Mouse (Mus musculus) thymus, postnatal 0 days (tissue): ENCODE measurements around the gene Nipal1. TPM values are rescaled to one million over a fixed set of nuclear protein-coding genes. Genes with fewer than 3 reads are reported as not detected.

Source experiments
- DNase-seq: peaks from one replicate; pipeline ENCODE4 v3.0.0-alpha.2; 2015; ENCODE audit warnings: low spot score
- polyA plus RNA-seq: library from polyadenylated mRNA; unstranded; fragments of >200 nt; fragmentation: Nextera tagmentation; extraction: Ambion mirVana; gene quantifications from 2 replicates; pipeline ENCODE4 v1.2.1, GENCODE M21; 2015

The Nipal1 gene
- polyA plus RNA-seq, result 5.0 and 8.4 TPM in 2 replicates

DNA sequence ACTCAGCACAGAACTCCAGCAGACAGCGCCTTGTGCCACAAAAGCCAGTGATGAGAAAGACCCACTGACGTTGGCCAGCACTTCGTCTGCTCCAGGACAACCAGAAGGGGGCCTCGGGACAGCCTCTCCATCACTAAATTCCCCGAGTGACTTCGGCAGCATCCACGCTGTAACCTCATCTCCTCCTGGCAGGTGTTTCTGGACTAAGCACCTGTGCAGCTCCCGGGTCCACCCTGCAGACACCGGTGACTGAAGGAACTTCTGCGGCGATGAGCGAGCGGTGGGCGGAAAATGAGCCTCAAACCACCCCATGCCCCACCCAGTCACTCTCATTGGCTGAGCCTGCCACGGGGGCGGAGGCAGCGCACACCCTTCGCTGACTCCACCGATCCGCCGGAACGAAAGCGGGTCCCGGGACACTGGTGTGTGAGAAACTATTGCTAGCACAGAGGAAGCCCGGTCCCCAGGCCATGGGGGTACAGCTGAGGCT is at the start of gene Nipal1:
TSS of gene Nipal1 (plus strand) at position 378 of the 490 bp plus-strand sequence.
- DNase-seq, result peak; percentile 93

GRCm38 (mm10) chr5:72601006-72601405 is 46.6 kb upstream of the Nipal1 start:
- peak; percentile 57 for DNase-seq

- no peak for DNase-seq
Measured at GRCm38 (mm10) chr5:72603138-72603537, 44.5 kb upstream of the Nipal1 start.

- DNase-seq, result no peak
Measured at GRCm38 (mm10) chr5:72617413-72617812, 30.2 kb upstream of the Nipal1 start.

DNA sequence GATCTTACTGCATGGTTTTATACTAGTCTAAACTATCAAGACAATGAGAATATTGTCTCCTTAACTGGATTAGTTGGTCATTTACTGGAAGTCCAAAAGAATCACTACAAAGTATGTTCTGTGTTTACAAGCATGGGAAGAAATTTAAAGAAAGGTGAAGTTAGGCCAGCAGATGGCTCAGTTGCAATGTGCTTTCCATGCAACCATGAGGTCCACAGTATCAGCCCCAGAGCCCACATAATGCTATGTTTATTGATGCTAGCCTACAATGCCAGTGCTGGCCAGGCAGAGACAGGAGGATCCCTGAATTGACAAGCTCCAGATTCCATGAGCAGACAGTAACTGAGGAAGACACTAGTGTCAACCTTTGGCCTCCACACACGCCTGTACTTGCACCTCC is 26.6 kb upstream of the Nipal1 start:
- DNase-seq, result peak; percentile 7

GRCm38 (mm10) chr5:72630026-72630425 is 17.6 kb upstream of the Nipal1 start:
- no peak for DNase-seq

GRCm38 (mm10) chr5:72634791-72635271 is 12.8 kb upstream of the Nipal1 start:
- peak; percentile 94 for DNase-seq

GRCm38 (mm10) chr5:72636122-72636521 is 11.5 kb upstream of the Nipal1 start:
- peak; percentile 83 for DNase-seq

GRCm38 (mm10) chr5:72636576-72636975 is 11.0 kb upstream of the Nipal1 start:
- peak; percentile 41 for DNase-seq

- no peak for DNase-seq
Measured at GRCm38 (mm10) chr5:72640072-72640471, 7.5 kb upstream of the Nipal1 start.

DNA sequence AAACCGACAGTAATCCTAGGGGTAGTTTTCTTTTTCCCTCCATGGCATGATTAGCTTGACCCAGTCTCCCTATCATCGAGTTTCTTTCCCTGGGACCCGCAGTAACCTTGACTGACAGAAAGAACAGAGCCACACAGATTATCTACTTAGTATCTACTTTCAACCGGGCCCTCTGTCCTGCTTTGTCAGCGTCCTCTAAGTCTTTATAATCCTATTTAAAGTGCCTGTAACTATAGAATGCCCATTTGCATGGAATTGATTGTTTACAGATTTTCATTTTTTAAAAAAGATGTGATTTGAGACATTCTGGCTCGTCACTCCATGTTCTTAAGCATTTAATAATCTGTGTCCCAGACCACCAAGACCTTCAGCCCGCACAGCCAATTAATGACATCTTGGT is 3.9 kb upstream of the Nipal1 start:
- no peak for DNase-seq

DNA sequence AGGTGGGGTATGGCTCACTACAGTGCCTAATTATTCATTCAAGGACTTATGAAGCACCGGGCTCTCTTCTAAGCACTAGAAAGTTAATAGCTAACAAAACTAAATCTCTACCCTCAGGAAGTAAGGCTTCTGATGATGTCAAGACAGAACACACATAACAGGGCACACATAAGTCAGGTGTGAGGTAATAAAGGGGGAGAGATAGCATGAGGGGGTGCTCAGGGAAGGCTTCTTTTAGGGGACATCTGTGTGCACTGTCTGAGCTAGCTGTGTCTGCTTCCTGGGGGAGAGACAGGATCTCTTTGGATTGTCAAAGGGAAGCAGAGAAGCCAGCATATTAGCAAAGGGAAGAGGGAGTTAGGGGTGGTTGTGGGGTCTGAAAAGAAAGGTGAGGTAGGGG is 3.4 kb upstream of the Nipal1 start, which contains the start of gene Cnga1:
TSS of gene Cnga1 (minus strand) at position 101 of the 400 bp plus-strand sequence.
- no peak for DNase-seq

DNA sequence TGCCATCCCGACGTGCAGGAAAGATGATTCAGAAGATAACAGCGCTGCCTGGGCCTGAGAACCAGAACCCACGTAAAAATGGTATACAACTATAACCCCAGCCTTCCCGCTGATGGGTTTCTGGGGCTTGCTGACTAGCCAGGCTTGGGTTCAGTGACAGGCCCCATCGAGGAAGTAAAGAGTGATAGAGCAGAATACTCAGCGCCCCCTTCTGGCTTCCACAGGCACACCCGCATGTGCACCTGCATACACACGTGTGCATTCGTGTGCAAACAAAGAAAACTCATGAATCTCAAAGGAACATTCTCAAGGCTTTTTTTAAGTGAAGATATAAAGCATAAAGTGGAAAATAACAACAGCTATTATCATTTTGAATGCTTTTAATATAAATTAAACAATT is 1.5 kb upstream of the Nipal1 start:
- peak; percentile 80 for DNase-seq

DNA sequence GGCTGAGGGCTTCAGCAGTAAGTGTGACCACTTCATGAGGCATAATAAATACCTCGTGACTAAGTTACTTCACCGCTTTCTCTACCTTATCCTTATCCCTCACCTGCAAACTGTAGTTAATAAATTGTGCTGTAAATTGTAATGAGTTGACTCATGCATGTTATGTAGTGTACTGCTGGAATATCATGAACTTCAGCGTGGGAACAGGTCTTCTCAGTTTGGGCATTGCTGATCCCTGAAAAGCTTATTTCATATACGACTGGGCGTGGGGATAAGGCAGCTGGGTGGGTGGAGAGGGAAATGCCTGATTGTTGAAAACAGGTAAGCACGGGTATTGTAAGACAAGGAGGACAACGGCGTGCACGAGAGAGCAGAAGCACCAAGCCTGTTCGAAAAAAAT is 599 bp upstream of the Nipal1 start:
- DNase-seq, result peak; percentile 9

GRCm38 (mm10) chr5:72647958-72648595 is 482 bp downstream of the Nipal1 start:
- DNase-seq, result no peak

DNA sequence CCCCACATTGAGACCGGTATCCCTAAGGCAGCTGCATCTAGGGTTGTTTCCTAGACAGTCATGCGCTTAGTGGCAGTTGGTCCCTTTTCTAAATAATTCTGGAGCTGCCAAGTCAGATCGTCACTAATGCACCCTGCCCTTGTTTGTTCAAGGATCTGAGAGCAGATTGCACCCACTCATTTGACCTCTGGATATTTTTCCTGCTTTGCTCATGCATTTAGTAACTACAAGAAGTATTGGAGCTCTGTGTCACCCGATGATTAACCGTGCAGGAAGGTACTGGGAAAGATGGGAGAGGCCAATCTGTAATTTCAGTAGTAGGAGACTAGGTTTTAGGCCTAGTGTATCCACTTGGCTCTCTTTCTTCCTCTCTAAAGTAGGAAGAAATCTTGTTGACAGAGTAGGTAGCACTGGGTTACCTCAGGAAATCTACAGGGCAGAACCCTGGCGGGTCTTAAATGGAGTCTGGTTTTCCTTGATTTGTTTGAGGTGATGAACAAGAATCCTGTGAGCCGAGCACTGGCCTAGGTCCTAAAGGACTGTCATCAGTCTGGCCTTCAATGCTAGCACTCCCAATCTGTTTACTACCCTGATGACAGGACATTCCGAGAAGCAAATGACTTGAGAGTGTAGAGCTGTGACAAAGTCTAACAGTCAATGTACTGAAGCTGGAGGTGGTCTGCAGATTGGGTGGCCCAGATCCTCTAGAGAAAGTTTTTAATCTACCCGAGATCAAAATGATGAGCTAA is 1.6 kb downstream of the Nipal1 start:
- DNase-seq, result no peak

DNA sequence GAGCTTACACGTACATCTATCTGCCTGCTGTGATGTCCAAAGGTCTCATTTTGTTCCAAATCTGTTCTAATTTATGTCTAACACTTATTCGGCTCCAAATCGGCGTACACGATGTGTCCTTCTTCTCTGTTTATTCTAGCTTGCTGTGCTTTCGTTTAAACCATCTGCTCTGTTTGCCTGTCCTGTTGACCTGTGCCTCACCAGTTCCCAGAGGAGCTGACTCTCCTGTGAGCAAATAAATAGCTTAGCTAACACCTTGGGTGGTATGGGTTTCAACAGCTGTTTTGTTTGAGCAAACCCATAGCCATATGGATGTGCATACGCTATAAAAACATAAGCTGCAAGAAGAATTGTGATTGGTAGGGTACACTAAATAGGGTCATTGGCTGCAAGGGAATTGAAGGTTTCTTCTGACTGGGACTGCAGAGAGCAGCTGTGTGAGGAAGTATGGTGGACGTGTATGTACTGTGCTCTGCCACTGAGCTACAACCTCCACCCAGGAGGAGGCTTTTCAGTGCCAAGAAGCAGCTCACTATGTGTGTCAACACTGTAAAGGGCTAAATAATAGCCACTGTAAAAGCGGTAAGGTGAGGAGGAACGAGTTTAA is 5.6 kb downstream of the Nipal1 start:
- DNase-seq, result no peak

- DNase-seq, result no peak
Measured at GRCm38 (mm10) chr5:72656270-72656791, 8.7 kb downstream of the Nipal1 start.

GRCm38 (mm10) chr5:72658375-72658774 is 10.8 kb downstream of the Nipal1 start:
- DNase-seq, result no peak

GRCm38 (mm10) chr5:72661051-72661781 is 13.6 kb downstream of the Nipal1 start:
- DNase-seq, result no peak

DNA sequence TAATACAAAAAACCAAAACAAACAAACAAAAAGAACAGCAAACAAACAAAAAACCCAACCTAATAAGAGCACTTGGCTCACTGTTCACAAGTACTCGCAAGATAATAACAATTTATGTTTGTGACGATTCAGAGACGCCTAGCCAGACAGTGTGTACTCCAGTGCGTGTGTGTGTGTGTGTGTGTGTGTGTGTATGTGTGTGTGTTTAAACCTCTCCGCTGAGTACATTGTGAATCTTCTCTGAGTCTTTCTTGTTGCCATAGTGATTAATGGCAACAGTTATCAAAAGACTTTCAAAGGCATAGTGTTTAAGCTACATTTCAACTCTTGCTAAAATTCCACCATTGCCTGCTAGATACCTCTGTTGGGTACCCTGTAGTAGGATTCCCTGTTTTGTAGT is 16.5 kb downstream of the Nipal1 start:
- no peak for DNase-seq
